Mouse (Mus musculus): ENCODE data around the gene Gm45062. TPM values are rescaled to one million over a fixed set of nuclear protein-coding genes. Genes with fewer than 3 reads are reported as not detected.

Gene Gm45062
- polyA plus RNA-seq, 1 experiment from 2014 or later = 16.2 TPM

DNA sequence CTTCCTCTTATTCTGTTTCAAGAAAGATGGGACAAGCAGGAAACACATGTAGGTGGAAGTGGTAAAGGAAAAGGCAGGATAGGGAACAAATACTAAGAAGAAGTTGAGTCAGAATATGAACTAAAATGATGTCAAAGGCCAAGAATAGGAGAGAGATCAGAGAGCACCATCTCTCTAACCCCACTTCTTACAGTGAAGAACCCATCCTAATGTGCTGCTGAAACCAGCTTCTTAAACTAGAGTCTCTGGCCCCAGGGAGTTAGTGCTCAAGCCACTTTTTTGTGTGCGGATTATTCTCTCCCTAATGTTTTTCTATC is 160.9 kb downstream of the Gm45062 start:
- Histone ChIP-seq H3K4me2 (no peak overlapping the region), H3K27ac (peak overlapping the region; percentile 43), H3K9ac (replicated peaks) (no peak overlapping the region), H3K4me1 (replicated peaks) (peaks cover 34% of the 10 kb centered on the region), H3K4me3 (replicated peaks) (no peak overlapping the region), H3K9me3 (no peaks in the 10 kb centered on the region), H3K27me3 (no peaks in the 10 kb centered on the region), H3K36me3 (no peaks in the 10 kb centered on the region)
- ATAC-seq (ENCODE audit: insufficient number of reproducible peaks, insufficient read depth, low FRiP score, low TSS enrichment, low read depth) = no peak
- 90% methylated on average over 1 of the region's 1 CpGs for WGBS

- no peak overlapping the region for H3K4me3 ChIP-seq (replicated peaks)
- peaks cover 34% of the 10 kb centered on the region for H3K4me1 ChIP-seq (replicated peaks)
- no peaks in the 10 kb centered on the region for H3K36me3 ChIP-seq
- H3K9ac ChIP-seq (replicated peaks) = no peak overlapping the region
- no peaks in the 10 kb centered on the region for H3K27me3 ChIP-seq
- WGBS = 69% methylated on average over 5 of the region's 5 CpGs
- 0 out of 2 replicates have a peak overlapping the region, but pooled peaks have one; percentile 43 for H3K27ac ChIP-seq
- H3K4me2 ChIP-seq = no peak overlapping the region
- H3K9me3 ChIP-seq = no peaks in the 10 kb centered on the region
- no peak for ATAC-seq (ENCODE audit: insufficient number of reproducible peaks, insufficient read depth, low FRiP score, low TSS enrichment, low read depth)
These were observed 162.2 kb downstream of the Gm45062 start for GRCm38 (mm10) chr6:8421421-8421820.

GRCm38 (mm10) chr6:8421959-8422581 is 162.8 kb downstream of the Gm45062 start:
- H3K9me3 ChIP-seq = no peaks in the 10 kb centered on the region
- ATAC-seq (ENCODE audit: insufficient number of reproducible peaks, insufficient read depth, low FRiP score, low TSS enrichment, low read depth) = no peak
- peaks cover 34% of the 10 kb centered on the region for H3K4me1 ChIP-seq (replicated peaks)
- no peak overlapping the region for H3K27ac ChIP-seq
- H3K27me3 ChIP-seq = no peaks in the 10 kb centered on the region
- no peak overlapping the region for H3K9ac ChIP-seq (replicated peaks)
- H3K4me2 ChIP-seq = no peak overlapping the region
- no peak overlapping the region for H3K4me3 ChIP-seq (replicated peaks)
- H3K36me3 ChIP-seq = no peaks in the 10 kb centered on the region
- 79% methylated on average over 10 of the region's 10 CpGs for WGBS

GRCm38 (mm10) chr6:8423142-8423541 is 163.9 kb downstream of the Gm45062 start:
- ATAC-seq (ENCODE audit: insufficient number of reproducible peaks, insufficient read depth, low FRiP score, low TSS enrichment, low read depth) = no peak

GRCm38 (mm10) chr6:8427692-8428091 is 168.4 kb downstream of the Gm45062 start:
- Histone ChIP-seq H3K27ac (no peak overlapping the region), H3K4me3 (replicated peaks) (no peak overlapping the region), H3K36me3 (no peaks in the 10 kb centered on the region), H3K9me3 (no peaks in the 10 kb centered on the region), H3K9ac (replicated peaks) (no peak overlapping the region), H3K27me3 (no peaks in the 10 kb centered on the region), H3K4me1 (replicated peaks) (0 out of 2 replicates have a peak, but pooled peaks cover 2% of the 10 kb centered on the region), H3K4me2 (no peak overlapping the region)
- ATAC-seq (ENCODE audit: insufficient number of reproducible peaks, insufficient read depth, low FRiP score, low TSS enrichment, low read depth) = no peak
- 76% methylated on average over 5 of the region's 5 CpGs for WGBS

More at GRCm38 (mm10) chr6:8423142-8423541, 163.9 kb downstream of the Gm45062 start:
- WGBS = 93% methylated on average over 2 of the region's 2 CpGs
- H3K4me2 ChIP-seq = no peak overlapping the region
- H3K27me3 ChIP-seq = no peaks in the 10 kb centered on the region
- H3K9me3 ChIP-seq = no peaks in the 10 kb centered on the region
- H3K9ac ChIP-seq (replicated peaks) = no peak overlapping the region
- H3K27ac ChIP-seq = no peak overlapping the region
- no peak overlapping the region for H3K4me3 ChIP-seq (replicated peaks)
- no peaks in the 10 kb centered on the region for H3K36me3 ChIP-seq
- peaks cover 34% of the 10 kb centered on the region for H3K4me1 ChIP-seq (replicated peaks)

DNA sequence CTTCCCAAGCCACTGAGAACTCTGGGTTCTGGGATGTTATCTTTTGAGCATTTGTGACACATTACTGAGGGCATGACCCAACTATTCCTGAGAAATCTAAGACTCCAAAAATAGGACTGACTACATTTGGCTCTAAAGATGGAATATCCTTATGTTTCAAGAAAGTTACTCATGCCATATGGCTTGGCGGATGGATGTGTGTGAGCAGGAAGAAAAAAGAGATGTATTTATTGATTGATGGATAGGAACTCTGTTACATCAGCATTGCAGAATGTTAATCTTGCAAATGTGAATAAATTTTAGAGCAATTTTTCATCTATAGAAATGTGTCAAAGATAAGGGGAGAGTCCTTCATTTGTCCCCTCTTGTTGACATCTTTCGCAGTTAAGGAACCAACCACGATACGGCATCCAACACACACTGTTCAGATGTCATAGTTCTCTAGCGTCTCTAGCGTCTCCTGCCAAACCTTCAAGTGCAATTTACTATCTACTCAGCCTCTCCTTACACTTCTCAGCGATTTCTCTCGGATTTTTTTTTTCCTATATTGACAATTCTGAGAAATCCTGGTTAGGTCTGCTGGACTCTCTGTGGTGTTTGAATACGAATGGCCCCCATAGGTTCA is 171.5 kb downstream of the Gm45062 start:
- ATAC-seq (ENCODE audit: insufficient number of reproducible peaks, insufficient read depth, low FRiP score, low TSS enrichment, low read depth) = no peak
- no peak overlapping the region for H3K4me3 ChIP-seq (replicated peaks)
- no peak overlapping the region for H3K4me2 ChIP-seq
- H3K27ac ChIP-seq = no peak overlapping the region
- H3K36me3 ChIP-seq = no peaks in the 10 kb centered on the region
- no peaks in the 10 kb centered on the region for H3K27me3 ChIP-seq
- whole genome bisulfite sequencing = 90% methylated on average over 9 of the region's 9 CpGs
- no peaks in the 10 kb centered on the region for H3K9me3 ChIP-seq
- no peak overlapping the region for H3K9ac ChIP-seq (replicated peaks)
- H3K4me1 ChIP-seq (replicated peaks) = no peaks in the 10 kb centered on the region

- H3K9me3 ChIP-seq = no peaks in the 10 kb centered on the region
- 92% methylated on average over 9 of the region's 9 CpGs for WGBS
These were observed 173.9 kb downstream of the Gm45062 start for GRCm38 (mm10) chr6:8433179-8433578.

DNA sequence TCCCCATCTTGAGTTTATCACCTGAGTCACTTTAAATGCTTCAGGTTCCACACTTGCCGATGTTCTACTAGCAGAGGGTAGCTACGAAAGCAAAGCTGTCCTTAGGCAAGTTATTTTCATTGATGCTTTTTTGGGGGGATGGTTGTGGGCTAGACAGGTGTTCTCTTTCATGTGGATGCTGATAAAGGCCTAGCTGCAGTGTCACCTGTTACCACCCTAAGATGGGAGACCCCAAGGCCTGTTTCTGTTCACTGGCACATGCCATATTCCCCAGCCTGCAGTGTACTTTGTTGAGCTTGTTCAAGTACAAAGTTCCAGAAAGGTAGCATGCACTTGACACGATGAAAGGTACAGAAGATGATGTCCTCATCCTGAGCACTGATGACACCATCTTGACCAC is 178.7 kb downstream of the Gm45062 start:
- Histone ChIP-seq H3K27ac (no peak overlapping the region), H3K4me2 (no peak overlapping the region), H3K9ac (replicated peaks) (no peak overlapping the region), H3K27me3 (no peaks in the 10 kb centered on the region), H3K36me3 (no peaks in the 10 kb centered on the region), H3K9me3 (no peaks in the 10 kb centered on the region), H3K4me3 (replicated peaks) (no peak overlapping the region), H3K4me1 (replicated peaks) (no peaks in the 10 kb centered on the region)
- 83% methylated on average over 3 of the region's 3 CpGs for WGBS
- no peak for ATAC-seq (ENCODE audit: insufficient number of reproducible peaks, insufficient read depth, low FRiP score, low TSS enrichment, low read depth)

More at GRCm38 (mm10) chr6:8433179-8433578, 173.9 kb downstream of the Gm45062 start:
- H3K9ac ChIP-seq (replicated peaks) = no peak overlapping the region
- no peak overlapping the region for H3K27ac ChIP-seq
- no peak overlapping the region for H3K4me2 ChIP-seq
- ATAC-seq (ENCODE audit: insufficient number of reproducible peaks, insufficient read depth, low FRiP score, low TSS enrichment, low read depth) = no peak
- H3K4me1 ChIP-seq (replicated peaks) = no peaks in the 10 kb centered on the region
- no peaks in the 10 kb centered on the region for H3K36me3 ChIP-seq
- H3K27me3 ChIP-seq = no peaks in the 10 kb centered on the region
- H3K4me3 ChIP-seq (replicated peaks) = no peak overlapping the region

DNA sequence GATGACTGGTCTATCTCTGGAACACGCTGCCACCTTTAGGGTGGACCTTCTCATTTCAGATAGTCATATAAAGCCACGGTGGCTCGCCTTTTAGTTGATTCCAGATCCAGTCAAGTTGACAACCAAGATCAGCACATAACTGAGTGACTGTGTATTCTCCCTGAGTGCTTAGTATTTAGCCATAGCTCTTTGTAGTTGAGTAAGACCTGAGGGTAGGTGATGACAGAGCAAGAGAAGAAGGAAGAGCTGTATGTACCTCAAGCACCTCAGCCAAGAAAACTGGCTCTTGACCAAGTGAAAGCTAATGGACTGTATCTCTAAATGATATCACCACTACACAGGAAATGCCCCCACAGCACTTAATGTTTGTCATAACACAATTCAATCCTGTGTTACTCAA is 182.6 kb downstream of the Gm45062 start:
- ATAC-seq (ENCODE audit: insufficient number of reproducible peaks, insufficient read depth, low FRiP score, low TSS enrichment, low read depth) = no peak
- Histone ChIP-seq H3K27ac (no peak overlapping the region), H3K36me3 (no peaks in the 10 kb centered on the region), H3K9me3 (no peaks in the 10 kb centered on the region), H3K4me1 (replicated peaks) (peaks cover 11% of the 10 kb centered on the region), H3K4me2 (no peak overlapping the region), H3K4me3 (replicated peaks) (no peak overlapping the region), H3K9ac (replicated peaks) (no peak overlapping the region), H3K27me3 (no peaks in the 10 kb centered on the region)
- WGBS = 90% methylated on average over 3 of the region's 3 CpGs

- no peaks in the 10 kb centered on the region for H3K27me3 ChIP-seq
- peak overlapping the region; percentile 87 for H3K27ac ChIP-seq
- 30% methylated on average over 5 of the region's 5 CpGs for WGBS
- H3K9me3 ChIP-seq = no peaks in the 10 kb centered on the region
- H3K4me2 ChIP-seq = no peak overlapping the region
- 0 out of 2 replicates have a peak, but pooled peaks have one; percentile 67 for ATAC-seq (ENCODE audit: insufficient number of reproducible peaks, insufficient read depth, low FRiP score, low TSS enrichment, low read depth)
- no peaks in the 10 kb centered on the region for H3K36me3 ChIP-seq
- peaks cover 18% of the 10 kb centered on the region for H3K4me1 ChIP-seq (replicated peaks)
- H3K9ac ChIP-seq (replicated peaks) = no peak overlapping the region
- H3K4me3 ChIP-seq (replicated peaks) = no peak overlapping the region
These were observed 187.5 kb downstream of the Gm45062 start for GRCm38 (mm10) chr6:8446786-8447185.

DNA sequence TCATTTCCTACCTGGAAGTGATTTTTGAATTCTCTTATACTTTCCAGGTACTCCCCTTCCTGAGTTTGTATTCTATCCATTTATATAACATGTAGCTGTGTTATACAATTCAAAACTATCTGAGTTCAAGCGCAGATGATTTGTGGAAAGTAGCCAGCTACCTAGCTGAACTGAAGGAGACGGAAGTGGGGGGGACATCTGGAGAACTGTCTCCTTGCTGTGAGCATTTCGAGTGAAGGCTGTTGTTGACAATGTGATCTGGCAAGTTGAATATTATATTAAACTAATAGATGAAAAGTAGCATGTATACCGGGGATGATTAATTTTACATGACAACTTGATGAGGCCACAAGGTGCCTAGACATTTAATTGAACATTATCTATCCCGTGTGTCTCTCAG is 196.3 kb downstream of the Gm45062 start:
- H3K27me3 ChIP-seq = no peaks in the 10 kb centered on the region
- no peak overlapping the region for H3K27ac ChIP-seq
- peaks cover 5% of the 10 kb centered on the region; the same call in 1 of the 2 replicates for H3K9me3 ChIP-seq
- no peaks in the 10 kb centered on the region for H3K4me1 ChIP-seq (replicated peaks)
- no peak for ATAC-seq (ENCODE audit: insufficient number of reproducible peaks, insufficient read depth, low FRiP score, low TSS enrichment, low read depth)
- H3K9ac ChIP-seq (replicated peaks) = no peak overlapping the region
- H3K36me3 ChIP-seq = no peaks in the 10 kb centered on the region
- 83% methylated on average over 5 of the region's 5 CpGs for WGBS
- no peak overlapping the region for H3K4me3 ChIP-seq (replicated peaks)
- no peak overlapping the region for H3K4me2 ChIP-seq

GRCm38 (mm10) chr6:8458596-8458995 is 199.3 kb downstream of the Gm45062 start:
- WGBS = 82% methylated on average over 4 of the region's 4 CpGs

More at GRCm38 (mm10) chr6:8458596-8458995, 199.3 kb downstream of the Gm45062 start:
- no peak overlapping the region for H3K9ac ChIP-seq (replicated peaks)
- no peaks in the 10 kb centered on the region for H3K27me3 ChIP-seq
- no peak overlapping the region for H3K4me2 ChIP-seq
- no peak for ATAC-seq (ENCODE audit: insufficient number of reproducible peaks, insufficient read depth, low FRiP score, low TSS enrichment, low read depth)
- H3K4me3 ChIP-seq (replicated peaks) = no peak overlapping the region
- no peak overlapping the region for H3K27ac ChIP-seq
- no peaks in the 10 kb centered on the region for H3K36me3 ChIP-seq
- peaks cover 4% of the 10 kb centered on the region; the same call in 1 of the 2 replicates for H3K9me3 ChIP-seq
- H3K4me1 ChIP-seq (replicated peaks) = no peaks in the 10 kb centered on the region

Data from limb, embryonic 12.5 days (tissue).